Mouse (Mus musculus): ENCODE data around the gene Mfsd4a.

Mfsd4a gene

GRCm38 (mm10) chr1:132065001-132065400 is 2.9 kb downstream of the Mfsd4a start:
- DNase-seq, result no peak

DNA sequence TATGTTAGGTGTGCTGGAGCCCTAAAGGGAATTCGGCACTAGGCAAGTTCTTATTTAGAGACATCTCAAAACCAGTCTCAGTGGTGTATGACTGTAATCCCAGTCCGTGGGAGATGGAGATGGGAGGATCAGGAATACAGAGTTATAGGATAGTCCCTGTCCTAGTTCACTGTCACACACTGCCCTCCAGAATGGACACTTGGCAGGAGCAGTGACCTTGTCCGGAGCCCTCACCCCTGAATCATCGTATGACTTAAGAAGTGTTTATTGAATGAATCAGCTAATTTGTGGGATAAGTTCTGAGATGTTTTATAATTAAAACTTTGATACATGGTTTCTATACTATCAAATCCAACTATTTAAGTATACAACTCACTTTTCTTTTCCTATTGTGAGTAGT is 4.8 kb downstream of the Mfsd4a start:
- DNase-seq, result no peak

DNA sequence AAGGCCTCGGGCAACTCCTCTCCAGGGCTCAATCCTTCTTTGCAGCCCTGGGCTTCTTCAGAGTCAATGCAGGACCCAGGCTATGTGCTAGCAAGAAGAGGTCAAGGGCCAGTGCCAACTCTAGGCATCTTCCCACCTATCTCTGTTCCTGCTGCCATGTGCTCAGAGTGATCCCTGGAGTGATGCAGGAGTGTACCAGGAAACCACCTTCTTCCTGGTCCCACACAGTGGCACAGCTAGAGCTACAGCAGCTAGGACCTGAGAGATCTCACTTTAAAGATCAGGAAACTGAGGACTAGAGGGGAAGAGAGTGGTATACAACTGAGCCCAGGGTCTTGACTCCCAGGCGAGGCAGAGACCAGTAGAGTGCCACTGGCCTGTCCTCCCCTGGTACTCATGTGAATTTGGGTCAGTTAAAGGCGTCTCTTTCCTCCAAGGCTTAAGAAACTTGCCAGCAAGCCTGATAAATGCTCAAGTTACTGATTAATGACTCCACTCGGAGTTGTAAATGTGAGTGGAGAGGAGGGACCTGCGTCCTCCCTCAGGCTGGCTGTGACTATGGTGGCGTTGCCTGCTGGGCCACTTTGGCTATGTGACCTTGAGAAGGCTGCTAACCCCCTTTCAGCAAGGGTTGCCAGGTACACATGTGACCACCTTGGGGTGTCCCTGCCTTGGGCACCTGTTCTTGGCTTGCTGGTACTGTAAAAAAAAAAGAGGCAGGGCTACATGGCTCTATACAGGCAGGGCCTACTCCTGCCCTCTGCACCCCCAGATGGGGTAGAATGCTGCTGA is 5.9 kb downstream of the Mfsd4a start:
- peak; percentile 88 for DNase-seq

- no peak for DNase-seq
Measured at GRCm38 (mm10) chr1:132060036-132060769, 7.7 kb downstream of the Mfsd4a start.

- DNase-seq, result no peak
Measured at GRCm38 (mm10) chr1:132058558-132058957, 9.3 kb downstream of the Mfsd4a start.

GRCm38 (mm10) chr1:132055054-132055664 is 12.7 kb downstream of the Mfsd4a start:
- no peak for DNase-seq

DNA sequence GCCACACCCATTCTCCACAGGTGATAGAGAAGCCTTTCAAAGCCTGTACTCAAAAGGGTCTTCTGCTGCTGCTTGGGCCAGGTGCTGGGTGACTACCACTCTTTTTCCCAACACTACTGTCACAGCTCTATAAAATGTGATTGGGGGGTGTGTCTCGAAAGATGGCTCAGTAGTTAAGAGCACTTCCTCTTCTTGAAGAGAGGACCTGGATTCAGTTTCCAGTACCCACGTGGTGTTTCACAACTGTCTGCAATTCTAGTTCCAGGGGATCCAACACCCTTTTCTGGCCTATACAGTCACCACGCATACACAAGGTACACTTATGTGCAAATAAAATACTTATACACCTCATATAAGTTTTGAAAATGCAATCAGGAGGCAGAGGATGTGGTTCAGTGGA is 13.5 kb downstream of the Mfsd4a start:
- DNase-seq, result no peak

- no peak for DNase-seq
Measured at GRCm38 (mm10) chr1:132051746-132052145, 16.1 kb downstream of the Mfsd4a start.

- peak; percentile 44 for DNase-seq
Measured at GRCm38 (mm10) chr1:132046143-132046735, 21.6 kb downstream of the Mfsd4a start.

GRCm38 (mm10) chr1:132043759-132044158 is 24.1 kb downstream of the Mfsd4a start:
- DNase-seq, result no peak

DNA sequence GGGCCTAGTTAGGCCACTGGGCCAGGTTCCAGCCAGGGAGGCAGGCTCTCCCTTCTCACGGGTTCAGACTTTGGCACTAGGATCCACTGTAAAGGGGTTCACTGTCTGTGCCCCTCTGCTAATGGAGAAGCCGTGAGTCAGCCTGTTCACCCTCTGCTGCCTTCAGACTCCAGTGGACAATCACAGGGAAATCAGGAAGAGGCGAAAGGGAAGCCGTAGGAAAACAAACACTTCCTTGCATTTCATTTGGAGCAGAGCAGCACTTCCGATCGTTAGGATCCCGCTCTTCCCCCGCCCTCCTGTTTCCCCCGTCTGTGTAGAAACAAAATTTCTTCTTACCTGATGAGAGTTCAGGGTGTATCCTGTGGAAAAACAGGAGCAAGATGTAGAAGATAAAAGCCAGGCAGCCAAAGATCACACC is 27.7 kb downstream of the Mfsd4a start:
- DNase-seq, result peak; percentile 28

GRCm38 (mm10) chr1:132038753-132039152 is 29.1 kb downstream of the Mfsd4a start:
- no peak for DNase-seq

- DNase-seq, result no peak
Measured at GRCm38 (mm10) chr1:132037746-132038145, 30.1 kb downstream of the Mfsd4a start.

DNA sequence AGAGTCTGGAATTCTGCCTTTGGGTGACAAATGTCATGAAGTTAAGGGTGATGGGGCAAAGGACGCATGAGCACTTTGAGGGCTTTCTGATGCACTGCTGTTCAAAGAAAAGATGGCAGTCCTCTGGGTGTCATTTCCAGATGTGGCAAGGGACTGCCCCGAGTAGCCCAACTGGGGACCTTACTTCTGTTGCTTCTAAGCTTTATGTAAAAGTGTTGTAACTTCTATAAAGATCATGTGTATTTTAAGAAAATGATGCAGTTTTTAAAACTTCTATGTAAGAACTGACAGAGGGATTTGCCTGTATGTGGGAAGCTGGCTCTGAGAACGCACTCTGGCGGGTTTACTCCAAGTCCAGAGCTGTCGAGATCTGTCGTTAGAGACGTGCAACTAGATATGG is 35.7 kb downstream of the Mfsd4a start:
- no peak for DNase-seq

- no peak for DNase-seq
Measured at GRCm38 (mm10) chr1:132030574-132030973, 37.3 kb downstream of the Mfsd4a start.

DNA sequence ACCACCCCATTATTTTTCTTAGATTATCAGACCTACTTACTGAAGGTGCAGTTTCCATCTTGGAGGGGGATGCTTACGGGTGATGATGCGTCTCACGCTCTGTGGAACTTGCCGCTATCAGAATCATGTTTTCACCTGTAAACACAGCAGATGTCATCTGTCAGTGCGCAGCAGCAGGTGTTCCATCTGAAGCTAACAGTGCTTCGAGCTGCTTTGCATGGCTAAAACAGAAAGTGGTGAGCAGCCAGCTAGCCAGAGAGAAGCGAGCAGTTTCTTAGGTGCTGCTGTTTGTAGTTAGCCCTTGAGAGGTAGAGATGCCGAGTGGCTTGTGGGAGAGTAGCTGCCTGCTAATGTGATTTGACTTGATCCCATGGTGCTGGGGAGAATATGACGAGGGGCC is 39.4 kb downstream of the Mfsd4a start:
- no peak for DNase-seq

- no peak for DNase-seq
Measured at GRCm38 (mm10) chr1:132027978-132028377, 39.9 kb downstream of the Mfsd4a start.

GRCm38 (mm10) chr1:132026925-132027646 is 40.8 kb downstream of the Mfsd4a start:
- no peak for DNase-seq

DNA sequence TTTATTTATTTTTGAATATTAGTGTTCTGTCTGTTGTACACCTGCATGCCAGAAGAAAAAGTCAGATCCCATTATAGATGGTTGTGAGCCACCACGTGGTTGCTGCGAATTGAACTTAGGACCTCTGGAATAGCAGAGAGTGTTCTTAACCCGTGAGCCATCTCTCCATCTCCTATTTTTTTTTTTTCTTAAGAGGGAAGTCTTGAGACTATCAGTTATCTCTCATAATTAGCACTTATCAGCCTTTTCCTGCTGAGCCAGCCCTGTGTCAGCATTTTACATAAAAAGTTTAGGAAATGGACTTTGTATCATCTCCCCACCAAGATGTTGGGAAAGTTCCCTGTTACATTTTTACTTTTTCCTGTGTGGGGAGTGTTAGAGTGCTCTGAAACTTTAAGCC is 45.8 kb downstream of the Mfsd4a start:
- DNase-seq, result no peak

GRCm38 (mm10) chr1:132019876-132020275 is 48.0 kb downstream of the Mfsd4a start:
- no peak for DNase-seq

DNA sequence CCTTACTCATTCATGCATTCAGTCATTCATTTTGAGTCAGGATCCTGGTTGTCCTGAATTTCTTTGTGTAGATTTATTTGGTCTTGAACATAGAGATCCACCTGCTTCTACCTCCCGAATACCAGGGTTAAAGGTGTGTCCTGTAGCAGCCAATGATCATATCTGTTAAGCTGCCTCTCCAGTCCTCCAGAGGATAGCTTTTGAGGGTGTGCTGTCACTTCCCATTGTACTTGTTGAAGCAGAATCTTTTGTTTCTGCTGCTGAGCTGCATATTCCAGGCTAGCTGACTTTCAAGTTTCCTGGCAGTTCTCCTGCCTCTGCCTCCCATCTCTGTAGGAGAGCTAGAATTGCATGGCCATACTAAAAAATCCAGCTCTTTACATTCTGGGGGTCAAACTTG is 51.2 kb downstream of the Mfsd4a start:
- DNase-seq, result no peak

GRCm38 (mm10) chr1:132014800-132015199 is 53.1 kb downstream of the Mfsd4a start:
- no peak for DNase-seq

DNA sequence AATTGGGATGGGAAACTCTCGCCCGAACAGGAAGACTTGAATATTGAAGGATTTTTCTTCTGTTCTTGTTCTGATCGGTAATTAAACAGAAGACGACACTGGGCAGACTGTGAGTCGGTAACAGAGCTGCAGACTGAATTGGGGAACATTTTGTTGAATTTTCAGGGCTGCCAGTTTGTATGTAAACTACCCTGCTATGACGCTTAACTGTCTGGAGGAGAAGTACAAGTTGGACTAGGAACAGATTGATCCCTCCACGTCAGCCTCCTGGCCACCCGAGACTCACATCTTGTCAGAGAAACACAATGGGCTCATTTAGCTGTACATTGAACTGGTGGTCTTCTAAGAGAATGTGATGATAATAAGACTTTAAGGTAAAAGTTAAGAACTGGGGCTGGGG is 55.0 kb downstream of the Mfsd4a start:
- no peak for DNase-seq
